23 mouse cellular contexts compared by ENCODE assay signal in genomic region chr4:135117846-135118245, GRCm38 (mm10). TPM values are rescaled to one million over a fixed set of nuclear protein-coding genes. Genes with fewer than 3 reads are reported as not detected.
DNase-seq lines count a peak whose midpoint lies in the region; ATAC-seq and TF ChIP-seq lines count a peak whose summit lies in the region.
"Had no signal": no experiment of that assay in that cellular context is flagged by ENCODE, and none has a peak within 500 bp of the region (broad histone marks: within the 10 kb centered on the region; RNA-seq: fewer than 3 reads in every experiment).

No protein-coding gene starts in this region.

- no peak for DNase-seq in liver, embryonic 14.5 days (ENCODE audit: low read depth in 3 of 3, low spot score in 3 of 3)
- DNase-seq in liver (no peak), CH12.LX (ENCODE audit: extremely low read depth) (no peak), ES-CJ7 (ENCODE audit: low read depth, low spot score) (peak; percentile 23), ZHBTc4 (ENCODE audit: low read depth, low spot score) (peak; percentile 57)
- no peak for DNase-seq in heart, postnatal 10 days
- DNase-seq in adrenal gland, adult 8-10 months, result no peak
- DNase-seq in embryo, embryonic 10 days (ENCODE audit: low spot score), result no peak
- DNase-seq: adrenal gland, adult 2 months; adrenal gland, postnatal 14 days; adrenal gland, postnatal 36 days; B cell, adult 2 months; cerebellum, adult 18-20 months; cerebellum, adult 8-10 months; cerebellum, adult 9-11 months; cerebellum, postnatal 14 days; cerebellum, postnatal 36 days; forebrain, postnatal 0 days had no signal

- intact Hi-C loops in heart, postnatal 10 days (cut with DNase I), result no loop called here

- no peak overlapping the region for H3K4me2 ChIP-seq in liver, embryonic 14.5 days (ENCODE audit: low read depth)
- H3K4me2 ChIP-seq in CH12.LX (ENCODE audit: insufficient read depth, low read depth, poor library complexity, severe bottlenecking), result no peak overlapping the region
- H3K4me2 ChIP-seq: embryonic facial prominence, embryonic 13.5 days; embryonic facial prominence, embryonic 15.5 days; forebrain, embryonic 13.5 days; forebrain, embryonic 15.5 days had no signal

- H3K79me2 ChIP-seq in CH12.LX (replicated peaks; ENCODE audit: control insufficient read depth, extremely low read depth, insufficient read depth, poor library complexity, severe bottlenecking), result peaks cover 9% of the 10 kb centered on the region

- no peaks in the 10 kb centered on the region for H3K36me3 ChIP-seq in liver, embryonic 14.5 days (replicated peaks; ENCODE audit: control insufficient read depth, insufficient read depth, low read depth)
- H3K36me3 ChIP-seq in CH12.LX (replicated peaks in 1 of 2; ENCODE audit: control insufficient read depth in 1 of 2, insufficient read depth in 1 of 2, low read length in 1 of 2), result peaks cover 0 to 4% of the 10 kb centered on the region in 2 experiments
- H3K36me3 ChIP-seq: embryonic facial prominence, embryonic 13.5 days; embryonic facial prominence, embryonic 15.5 days; forebrain, embryonic 15.5 days had no signal

- no peak for TF ChIP-seq EP300 in liver, embryonic 14.5 days (IDR thresholded peaks at IDR 0.05; ENCODE audit: low read depth)
- TF ChIP-seq EP300 in CH12.LX (IDR thresholded peaks at IDR 0.05; ENCODE audit: low read length), result no peak

- 0 out of 2 replicates have a peak, but pooled peaks have one; percentile 3 for TF ChIP-seq CTCF in liver, embryonic 14.5 days (IDR thresholded peaks at IDR 0.05; ENCODE audit: low read depth)
- peak in 1 of 2 experiments; percentile 17; a peak in 1 of 4 replicates for TF ChIP-seq CTCF in CH12.LX (conservative IDR thresholded peaks at IDR 0.05 in 1 of 2, IDR thresholded peaks at IDR 0.05 in 1 of 2; ENCODE audit: low read depth in 2 of 2, low read length in 2 of 2)

- no peak overlapping the region for H3K4me3 ChIP-seq in liver, embryonic 14.5 days (ENCODE audit: insufficient read depth in 1 of 2, low read depth in 2 of 2, low read length in 2 of 2)
- H3K4me3 ChIP-seq in CH12.LX (replicated peaks in 1 of 3; ENCODE audit: low read depth in 2 of 3, low read length in 2 of 3, poor library complexity in 1 of 3), result no peak overlapping the region
- H3K4me3 ChIP-seq: embryonic facial prominence, embryonic 13.5 days; embryonic facial prominence, embryonic 15.5 days; forebrain, embryonic 13.5 days; forebrain, embryonic 15.5 days had no signal

- peak; percentile 6 for TF ChIP-seq RAD21 in CH12.LX (IDR thresholded peaks at IDR 0.05; ENCODE audit: low read depth, low read length)

- WGBS in liver, embryonic 14.5 days (ENCODE audit: insufficient replicate concordance), result 76% methylated on average over 9 of the region's 9 CpGs

- H3K4me1 ChIP-seq in liver, embryonic 14.5 days (replicated peaks; ENCODE audit: control insufficient read depth in 2 of 2, insufficient read depth in 2 of 2, low read length in 1 of 2), result no peaks in the 10 kb centered on the region
- H3K4me1 ChIP-seq in CH12.LX (ENCODE audit: control insufficient read depth in 1 of 2, insufficient read depth in 2 of 2), result peaks cover 33 to 54% of the 10 kb centered on the region in 2 experiments
- H3K4me1 ChIP-seq: forebrain, embryonic 13.5 days; forebrain, embryonic 15.5 days had no signal

- dilution Hi-C loops in CH12.LX (cut with MboI; ENCODE audit: extremely low pct_ligation_motif_present, extremely low pct_unique_long_range_greater_than_20kb, low sequenced_read_pairs), result no loop called here

- no peak overlapping the region for H3K27ac ChIP-seq in liver, embryonic 14.5 days
- no peak overlapping the region for H3K27ac ChIP-seq in CH12.LX (ENCODE audit: insufficient read depth, low read depth)
- H3K27ac ChIP-seq: embryonic facial prominence, embryonic 13.5 days; embryonic facial prominence, embryonic 15.5 days; forebrain, embryonic 13.5 days; forebrain, embryonic 15.5 days had no signal

- no peak for ATAC-seq in liver, embryonic 14.5 days (ENCODE audit: insufficient read depth)
- ATAC-seq: CD4-positive, CD25-positive, alpha-beta regulatory T cell, adult 4 months; forebrain, embryonic 13.5 days; forebrain, embryonic 15.5 days; forebrain, postnatal 0 days had no signal

- H3K27me3 ChIP-seq in liver, embryonic 14.5 days (ENCODE audit: control insufficient read depth, insufficient read depth, low read length), result no peaks in the 10 kb centered on the region
- H3K27me3 ChIP-seq in CH12.LX (replicated peaks), result no peaks in the 10 kb centered on the region
- H3K27me3 ChIP-seq: embryonic facial prominence, embryonic 13.5 days; forebrain, embryonic 13.5 days; forebrain, embryonic 15.5 days had no signal

- H3K9ac ChIP-seq in liver, embryonic 14.5 days (replicated peaks), result no peak overlapping the region
- H3K9ac ChIP-seq in CH12.LX (ENCODE audit: insufficient read depth, low read depth), result no peak overlapping the region
- H3K9ac ChIP-seq: embryonic facial prominence, embryonic 13.5 days; embryonic facial prominence, embryonic 15.5 days; forebrain, embryonic 13.5 days; forebrain, embryonic 15.5 days; forebrain, postnatal 0 days had no signal

- H3K9me3 ChIP-seq in liver, embryonic 14.5 days (ENCODE audit: control insufficient read depth, low read length), result no peaks in the 10 kb centered on the region
- peaks cover 8% of the 10 kb centered on the region for H3K9me3 ChIP-seq in CH12.LX (replicated peaks; ENCODE audit: low read length)
- H3K9me3 ChIP-seq: embryonic facial prominence, embryonic 13.5 days; embryonic facial prominence, embryonic 15.5 days; forebrain, embryonic 13.5 days; forebrain, embryonic 15.5 days had no signal

- TF ChIP-seq POLR2A in CH12.LX (IDR thresholded peaks at IDR 0.05; ENCODE audit: low read depth, low read length), result no peak

- in situ Hi-C loops in CH12.LX (cut with MboI; ENCODE audit: low pct_ligation_motif_present, low pct_unique_long_range_greater_than_20kb, low sequenced_read_pairs), result no loop called here

TF ChIP-seq in CH12.LX, 34 proteins besides CTCF, POLR2A, EP300 and RAD21:
- TF ChIP-seq CHD1 (IDR thresholded peaks at IDR 0.05; ENCODE audit: low read depth, low read length) (no peak), BHLHE40 (IDR thresholded peaks at IDR 0.05; ENCODE audit: low read depth, low read length) (no peak), USF2 (conservative IDR thresholded peaks at IDR 0.05; ENCODE audit: low read depth, low read length) (no peak), MXI1 (IDR thresholded peaks at IDR 0.05; ENCODE audit: low read depth, low read length) (no peak), CHD2 (IDR thresholded peaks at IDR 0.05; ENCODE audit: low read length) (no peak), IRF4 (IDR thresholded peaks at IDR 0.05; ENCODE audit: low read depth, low read length) (no peak), ZNF384 (IDR thresholded peaks at IDR 0.05; ENCODE audit: low read depth, low read length) (no peak), RCOR1 (conservative IDR thresholded peaks at IDR 0.05; ENCODE audit: low read depth, low read length) (no peak), ETS1 (conservative IDR thresholded peaks at IDR 0.05; ENCODE audit: low read depth, low read length) (no peak), JUND (conservative IDR thresholded peaks at IDR 0.05; ENCODE audit: low read depth, low read length) (no peak), ZC3H11A (IDR thresholded peaks at IDR 0.05; ENCODE audit: low read depth, low read length) (no peak), MAZ (IDR thresholded peaks at IDR 0.05; ENCODE audit: low read depth, low read length) (no peak), TCF12 (IDR thresholded peaks at IDR 0.05; ENCODE audit: low read depth, low read length) (no peak), MAFK (IDR thresholded peaks at IDR 0.05; ENCODE audit: insufficient replicate concordance, low read length) (no peak), JUN (IDR thresholded peaks at IDR 0.05; ENCODE audit: insufficient read depth, low read depth, low read length) (no peak), HCFC1 (IDR thresholded peaks at IDR 0.05; ENCODE audit: low read depth, low read length) (no peak), UBTF (IDR thresholded peaks at IDR 0.05; ENCODE audit: low read depth, low read length) (no peak), MYC (IDR thresholded peaks at IDR 0.05; ENCODE audit: low read depth, low read length) (no peak), MAX (IDR thresholded peaks at IDR 0.05; ENCODE audit: low read length) (no peak)

RNA-seq across cellular contexts. Expression of gene Runx3, which starts 2.6 kb away (rescaled TPM):
- polyA plus RNA-seq in liver, embryonic 14.5 days (2012; rRNA removed), result 1.2 and 1.3 TPM in 2 replicates
- 0.99 and 1.00 TPM in 2 replicates for polyA plus RNA-seq in liver, embryonic 14.5 days (2014; fragmentation: Nextera tagmentation; extraction: Ambion mirVana)
- total RNA-seq in CH12.LX (2012; rRNA removed) (13.7 and 19.7 TPM in 2 replicates), CH12.LX (2014; rRNA removed) (2.4 and 5.0 TPM in 2 replicates)
- 48.0 and 61.1 TPM in 2 replicates for polyA plus RNA-seq in CH12.LX (2012; ENCODE audit: insufficient read length, low read depth)
- under 1 TPM; 0.26 to 0.32 TPM for total RNA-seq in heart, postnatal 10 days (2021)
- total RNA-seq in adrenal gland, adult 8-10 months (2022), result 1 to 10 TPM in 3 of 4 experiments, under 1 TPM in 1; 0.96 to 3.8 (median 2.1) TPM
- total RNA-seq: forebrain, postnatal 0 days had no signal
- polyA plus RNA-seq: forebrain, embryonic 13.5 days; forebrain, embryonic 15.5 days; forebrain, postnatal 0 days had no signal

Comparison
In these comparisons a context has a peak if more than half of its experiments do, and no peak if none do; other contexts are left out.
1. DNase-seq: peak in ES-CJ7 (single experiment) and ZHBTc4 (single experiment); none in liver, embryonic 14.5 days (0 of 3), liver (single experiment), CH12.LX (single experiment), heart, postnatal 10 days (0 of 2), adrenal gland, adult 8-10 months (single experiment) and embryo, embryonic 10 days (single experiment).